Mouse (Mus musculus) layer of hippocampus, postnatal 10 days (tissue): ENCODE data around the gene Kif5a. TPM values are rescaled to one million over a fixed set of nuclear protein-coding genes. Genes with fewer than 3 reads are reported as not detected.
A peak's percentile ranks its signal among the peaks of the same experiment; 100 is the strongest.

Experiments
- DNase-seq, 2 experiments: peaks; one replicate each; pipeline ENCODE4 v3.0.0; 2021; ENCODE audit warnings: low spot score in 2 of 2
- total RNA-seq, 2 experiments: library from RNA; stranded (reverse); gene quantifications; 2 replicates each; pipeline ENCODE4 v1.2.3; 2021

Kif5a gene
- total RNA-seq, 2 experiments from 2014 or later: 360 to 377 TPM

GRCm38 (mm10) chr10:127266112-127267091, 3.3 kb upstream of the Kif5a start, which contains the start of gene Dctn2:
Dctn2 (plus strand) TSS chr10:127266368.
- peak; percentile 92 to 95 for DNase-seq

GRCm38 (mm10) chr10:127265727-127266111, 2.6 kb upstream of the Kif5a start:
- DNase-seq: no peak

GRCm38 (mm10) chr10:127264971-127265370, 1.8 kb upstream of the Kif5a start:
- no peak for DNase-seq

GRCm38 (mm10) chr10:127264336-127264735, 1.2 kb upstream of the Kif5a start:
- DNase-seq: no peak

- DNase-seq: no peak
Measured at GRCm38 (mm10) chr10:127263631-127264030, 483 bp upstream of the Kif5a start.

GRCm38 (mm10) chr10:127261706-127262547, 1.2 kb downstream of the Kif5a start:
- no peak for DNase-seq

- DNase-seq: no peak
Measured at GRCm38 (mm10) chr10:127258489-127258888, 4.7 kb downstream of the Kif5a start.

- DNase-seq: no peak
Measured at GRCm38 (mm10) chr10:127257790-127258189, 5.4 kb downstream of the Kif5a start.

GRCm38 (mm10) chr10:127255625-127256345, 7.4 kb downstream of the Kif5a start:
- DNase-seq: peak in 1 of 2 experiments; percentile 48

- no peak for DNase-seq
Measured at GRCm38 (mm10) chr10:127250810-127251209, 12.3 kb downstream of the Kif5a start.

- DNase-seq: no peak
Measured at GRCm38 (mm10) chr10:127238241-127238824, 24.8 kb downstream of the Kif5a start.

- no peak for DNase-seq
Measured at GRCm38 (mm10) chr10:127236541-127236940, 26.6 kb downstream of the Kif5a start.

GRCm38 (mm10) chr10:127233141-127233540, 30.0 kb downstream of the Kif5a start:
- DNase-seq: no peak

GRCm38 (mm10) chr10:127231741-127232140, 31.4 kb downstream of the Kif5a start:
- no peak for DNase-seq

GRCm38 (mm10) chr10:127230693-127231092, 32.5 kb downstream of the Kif5a start:
- no peak for DNase-seq

- peak; percentile 42 to 50 for DNase-seq
Measured at GRCm38 (mm10) chr10:127228897-127229296, 34.3 kb downstream of the Kif5a start.

GRCm38 (mm10) chr10:127227163-127227562, 36.0 kb downstream of the Kif5a start:
- DNase-seq: no peak

GRCm38 (mm10) chr10:127226318-127226895, 36.7 kb downstream of the Kif5a start:
- no peak for DNase-seq

- no peak for DNase-seq
Measured at GRCm38 (mm10) chr10:127225732-127226131, 37.4 kb downstream of the Kif5a start.

- DNase-seq: no peak
Measured at GRCm38 (mm10) chr10:127225213-127225612, 37.9 kb downstream of the Kif5a start.
